Mouse (Mus musculus) hindbrain, postnatal 0 days (tissue): ENCODE measurements around the gene Mri1. TPM values are rescaled to one million over a fixed set of nuclear protein-coding genes. Genes with fewer than 3 reads are reported as not detected.
"Not testable (repeated sequence)": the region's sequence is repeated elsewhere in the genome, so short reads cannot be mapped to it uniquely, and the experiment has no call there.

Source experiments
- ATAC-seq: fragments of 200-750 bp; cut with Nextera tagmentation; 2 replicates; pipeline ENCODE4 v1.8.0; 2017; ENCODE audit warnings: mild to moderate bottlenecking, moderate TSS enrichment, moderate library complexity
- DNase-seq: peaks from one replicate; pipeline ENCODE4 v3.0.0-alpha.2; 2015; ENCODE audit warnings: low spot score
- H3K27ac ChIP-seq: fragments of 300-500 bp; sonication (generic); 2 replicates; pipeline ENCODE4 v1.5.1; 2014; ENCODE audit warnings: mild to moderate bottlenecking
- H3K27me3 ChIP-seq: fragments of 300-500 bp; sonication (generic); 2 replicates; pipeline ENCODE4 v1.6.1; 2014; ENCODE audit warnings: low read length, mixed read lengths; ENCODE audit not compliant: insufficient read depth
- H3K36me3 ChIP-seq: fragments of 300-500 bp; sonication (generic); 2 replicates; pipeline ENCODE4 v1.6.1; 2014; ENCODE audit warnings: low read length, mixed read lengths; ENCODE audit not compliant: insufficient read depth
- H3K4me1 ChIP-seq: fragments of 300-500 bp; sonication (generic); 2 replicates; pipeline ENCODE4 v1.6.1; 2014; ENCODE audit warnings: antibody characterized with exemption, low read length, mixed read lengths; ENCODE audit not compliant: insufficient read depth
- H3K4me2 ChIP-seq: fragments of 300-500 bp; sonication (generic); 2 replicates; pipeline ENCODE4 v1.6.1; 2014; ENCODE audit warnings: low read depth, mild to moderate bottlenecking, low read length, moderate library complexity, mixed read lengths
- H3K4me3 ChIP-seq: fragments of 300-500 bp; sonication (generic); 2 replicates; pipeline ENCODE4 v1.5.1; 2014; ENCODE audit warnings: low read length
- H3K9ac ChIP-seq: fragments of 300-500 bp; sonication (generic); replicated peaks from 2 replicates; pipeline ENCODE4 v1.6.1; 2014; ENCODE audit warnings: mild to moderate bottlenecking, low read length, moderate library complexity, mixed read lengths
- H3K9me3 ChIP-seq: fragments of 300-500 bp; sonication (generic); 2 replicates; pipeline ENCODE4 v1.6.1; 2016; ENCODE audit warnings: low read length, mixed read lengths
- CTCF ChIP-seq: IDR thresholded peaks from 2 replicates; pipeline ENCODE4 v1.5.1; 2016; ENCODE audit warnings: antibody characterized with exemption, control low read depth, low read depth
- WGBS: fragments of 180-500 bp; shearing (Covaris S2); extraction: QIAGEN DNeasy Blood & Tissue Kit; methylation state at CpG from one replicate; pipeline ENCODE4 v1.1.7; 2014; 5-methylcytosine and 5-hydroxymethylcytosine counted together
- polyA plus RNA-seq: library from polyadenylated mRNA; unstranded; fragments of >200 nt; fragmentation: Nextera tagmentation; extraction: Ambion mirVana; gene quantifications from 2 replicates; pipeline ENCODE4 v1.2.1, GENCODE M21; 2015
- total RNA-seq: library from RNA; depleted of rRNA; stranded (reverse); fragments of >200 nt; gene quantifications from 2 replicates; pipeline ENCODE4 v1.2.3, GENCODE M21; 2014

The Mri1 gene
- total and polyA plus RNA-seq, 2 experiments from 2014 or later: 41.6 to 71.6 TPM

GRCm38 (mm10) chr8:84285665-84286064 is 28.5 kb upstream of the Mri1 start:
- not testable (repeated sequence) for H3K4me3 ChIP-seq, H3K36me3 ChIP-seq, H3K9ac ChIP-seq, H3K27me3 ChIP-seq, ATAC-seq, H3K27ac ChIP-seq, H3K9me3 ChIP-seq, H3K4me1 ChIP-seq, H3K4me2 ChIP-seq
- WGBS: 67% methylated on average over 5 of the region's 5 CpGs
- peak; percentile 69 for TF ChIP-seq CTCF
- peak; percentile 65 for DNase-seq

GRCm38 (mm10) chr8:84284608-84285063 is 27.5 kb upstream of the Mri1 start:
- no peak for ATAC-seq
- Histone ChIP-seq H3K4me1 (no peaks in the 10 kb centered on the region), H3K9ac (no peak overlapping the region), H3K27me3 (no peaks in the 10 kb centered on the region), H3K4me2 (peak overlapping the region; percentile 22; the same call in 1 of the 2 replicates), H3K27ac (no peak overlapping the region), H3K36me3 (no peaks in the 10 kb centered on the region), H3K4me3 (no peak overlapping the region), H3K9me3 (no peaks in the 10 kb centered on the region)
- TF ChIP-seq CTCF: no peak
- 28% methylated on average over 9 of the region's 9 CpGs for WGBS
- no peak for DNase-seq

GRCm38 (mm10) chr8:84280777-84281176 is 23.7 kb upstream of the Mri1 start:
- H3K9ac ChIP-seq: no peak overlapping the region
- no peaks in the 10 kb centered on the region for H3K9me3 ChIP-seq
- TF ChIP-seq CTCF: no peak
- no peak overlapping the region for H3K4me2 ChIP-seq
- no peaks in the 10 kb centered on the region for H3K36me3 ChIP-seq
- H3K4me1 ChIP-seq: no peaks in the 10 kb centered on the region
- H3K27me3 ChIP-seq: no peaks in the 10 kb centered on the region
- ATAC-seq (no peak), DNase-seq (no peak)
- H3K4me3 ChIP-seq: no peak overlapping the region
- H3K27ac ChIP-seq: no peak overlapping the region
- 77% methylated on average over 10 of the region's 10 CpGs for WGBS

GRCm38 (mm10) chr8:84276447-84276846 is 19.3 kb upstream of the Mri1 start:
- no peak for DNase-seq

GRCm38 (mm10) chr8:84273968-84274367 is 16.8 kb upstream of the Mri1 start:
- DNase-seq (no peak), ATAC-seq (no peak)
- Histone ChIP-seq H3K27me3 (no peaks in the 10 kb centered on the region), H3K36me3 (no peaks in the 10 kb centered on the region), H3K4me2 (no peak overlapping the region), H3K27ac (no peak overlapping the region), H3K4me3 (no peak overlapping the region), H3K4me1 (peaks cover 5% of the 10 kb centered on the region), H3K9me3 (no peaks in the 10 kb centered on the region), H3K9ac (no peak overlapping the region)
- no peak for TF ChIP-seq CTCF
- WGBS: 82% methylated on average over 3 of the region's 3 CpGs

More at GRCm38 (mm10) chr8:84276447-84276846, 19.3 kb upstream of the Mri1 start:
- ATAC-seq: no peak
- Histone ChIP-seq H3K27ac (no peak overlapping the region), H3K36me3 (no peaks in the 10 kb centered on the region), H3K4me3 (no peak overlapping the region), H3K9ac (no peak overlapping the region), H3K4me1 (no peaks in the 10 kb centered on the region), H3K4me2 (no peak overlapping the region), H3K9me3 (no peaks in the 10 kb centered on the region), H3K27me3 (no peaks in the 10 kb centered on the region)
- TF ChIP-seq CTCF: no peak
- 48% methylated on average over 1 of the region's 1 CpGs for WGBS

GRCm38 (mm10) chr8:84272302-84272701 is 15.2 kb upstream of the Mri1 start:
- WGBS: 80% methylated on average over 4 of the region's 4 CpGs
- ATAC-seq: no peak
- no peak for TF ChIP-seq CTCF
- no peaks in the 10 kb centered on the region for H3K9me3 ChIP-seq
- H3K9ac ChIP-seq: no peak overlapping the region
- no peak for DNase-seq
- H3K27me3 ChIP-seq: no peaks in the 10 kb centered on the region
- H3K4me2 ChIP-seq: no peak overlapping the region
- H3K4me3 ChIP-seq: no peak overlapping the region
- H3K36me3 ChIP-seq: no peaks in the 10 kb centered on the region
- H3K4me1 ChIP-seq: peaks cover 5% of the 10 kb centered on the region
- no peak overlapping the region for H3K27ac ChIP-seq

- under 1% methylated on average over 44 of the region's 44 CpGs for WGBS
- Histone ChIP-seq H3K4me3 (peak within 1 kb of the TSS; percentile 80), H3K36me3 (peaks cover 14% of the 10 kb centered on the region), H3K27me3 (no peaks in the 10 kb centered on the region), H3K27ac (peak within 1 kb of the TSS; percentile 81), H3K4me1 (peaks cover 5% of the 10 kb centered on the region), H3K9ac (peak within 1 kb of the TSS; percentile 82), H3K4me2 (peak within 1 kb of the TSS; percentile 85), H3K9me3 (no peaks in the 10 kb centered on the region)
- ATAC-seq (peak; percentile 99), DNase-seq (peak; percentile 100)
- no peak for TF ChIP-seq CTCF
These were observed 13.0 kb upstream of the Mri1 start, which contains the start of gene Ccdc130 for GRCm38 (mm10) chr8:84269950-84270773. Gene Ccdc130 (minus strand): TSS chr8:84270380.
